Mouse (Mus musculus) C2C12 (cell line): Measurements from ENCODE around the gene Gcnt1. TPM values are rescaled to one million over a fixed set of nuclear protein-coding genes. Genes with fewer than 3 reads are reported as not detected.

Experiments
- H3K27me3 ChIP-seq: one replicate; pipeline ENCODE4 v1.6.1; 2011; ENCODE audit not compliant: control insufficient read depth, insufficient read depth, insufficient read length
- H3K36me3 ChIP-seq: one replicate; pipeline ENCODE4 v1.6.1; 2011; ENCODE audit not compliant: control insufficient read depth, insufficient read depth
- H3K4me3 ChIP-seq: one replicate; pipeline ENCODE4 v1.5.1; 2011; ENCODE audit warnings: mild to moderate bottlenecking, control low read depth; ENCODE audit not compliant: poor library complexity, insufficient read depth, severe bottlenecking
- H3K79me2 ChIP-seq: one replicate; pipeline ENCODE4 v1.6.1; 2011; ENCODE audit not compliant: control insufficient read depth, insufficient read depth
- H3K79me3 ChIP-seq: one replicate; pipeline ENCODE4 v1.6.1; 2011; ENCODE audit warnings: low read depth, control low read depth
- H3ac ChIP-seq: one replicate; pipeline ENCODE3; 2011; ENCODE audit warnings: low read depth; ENCODE audit not compliant: control insufficient read depth, insufficient read length
- CEBPB ChIP-seq: IDR thresholded peaks from one replicate; pipeline ENCODE4 v1.6.1; 2011; ENCODE audit warnings: low read depth, mild to moderate bottlenecking, control low read depth, moderate library complexity
- CTCF ChIP-seq: IDR thresholded peaks from one replicate; pipeline ENCODE4 v1.5.1; 2011; ENCODE audit not compliant: control insufficient read depth, insufficient read depth, insufficient read length
- FOSL1 ChIP-seq: IDR thresholded peaks from one replicate; pipeline ENCODE4 v1.8.0; 2011; ENCODE audit warnings: mild to moderate bottlenecking, low read length; ENCODE audit not compliant: poor library complexity, insufficient read depth, severe bottlenecking
- MAX ChIP-seq: IDR thresholded peaks from one replicate; pipeline ENCODE4 v1.6.1; 2011; ENCODE audit warnings: mild to moderate bottlenecking, control low read depth
- MYOD1 ChIP-seq: IDR thresholded peaks from one replicate; pipeline ENCODE4 v1.6.1; 2011; ENCODE audit warnings: low read depth; ENCODE audit not compliant: control insufficient read depth, insufficient read length
- MYOG ChIP-seq: IDR thresholded peaks from one replicate; pipeline ENCODE4 v1.6.1; 2011; ENCODE audit not compliant: control insufficient read depth, insufficient read length; ENCODE audit errors: extremely low read depth
- USF1 ChIP-seq: IDR thresholded peaks from one replicate; pipeline ENCODE4 v1.6.1; 2011; ENCODE audit warnings: low read depth, mild to moderate bottlenecking, control low read depth, moderate library complexity
- polyA plus RNA-seq: library from polyadenylated mRNA; unstranded; fragments of >200 nt; fragmentation: generic; extraction: Trizol; gene quantifications from one replicate; pipeline ENCODE4 v1.2.1, GENCODE M21; 2012; ENCODE audit warnings: missing spikeins

Gcnt1 gene
- polyA plus RNA-seq, 1 experiment, result 0.01 TPM

GRCm38 (mm10) chr19:17385426-17385825 is 12.8 kb upstream of the Gcnt1 start:
- H3K79me3 ChIP-seq, result no peaks in the 10 kb centered on the region
- H3K79me2 ChIP-seq, result no peaks in the 10 kb centered on the region
- H3ac ChIP-seq, result no peak overlapping the region
- no peak overlapping the region for H3K4me3 ChIP-seq
- no peaks in the 10 kb centered on the region for H3K27me3 ChIP-seq
- TF ChIP-seq MAX (no peak), USF1 (no peak), FOSL1 (no peak), CEBPB (no peak), MYOD1 (no peak), MYOG (no peak), CTCF (no peak)
- no peaks in the 10 kb centered on the region for H3K36me3 ChIP-seq

GRCm38 (mm10) chr19:17385022-17385421 is 12.4 kb upstream of the Gcnt1 start:
- no peak for TF ChIP-seq FOSL1
- TF ChIP-seq CTCF, result no peak
- TF ChIP-seq MAX, result no peak
- no peak for TF ChIP-seq MYOD1
- no peak for TF ChIP-seq USF1
- no peak for TF ChIP-seq CEBPB
- TF ChIP-seq MYOG, result no peak
- H3K79me2 ChIP-seq, result no peaks in the 10 kb centered on the region
- no peak overlapping the region for H3K4me3 ChIP-seq
- H3K79me3 ChIP-seq, result no peaks in the 10 kb centered on the region
- H3K27me3 ChIP-seq, result no peaks in the 10 kb centered on the region
- no peaks in the 10 kb centered on the region for H3K36me3 ChIP-seq
- H3ac ChIP-seq, result no peak overlapping the region

GRCm38 (mm10) chr19:17382807-17383397 is 10.3 kb upstream of the Gcnt1 start:
- TF ChIP-seq MYOG (no peak), USF1 (no peak), MYOD1 (no peak), CEBPB (no peak), CTCF (no peak), MAX (no peak), FOSL1 (no peak)
- H3K79me2 ChIP-seq, result no peaks in the 10 kb centered on the region

GRCm38 (mm10) chr19:17380549-17380948 is 7.9 kb upstream of the Gcnt1 start:
- Histone ChIP-seq H3ac (no peak overlapping the region), H3K79me3 (no peaks in the 10 kb centered on the region), H3K36me3 (no peaks in the 10 kb centered on the region), H3K79me2 (no peaks in the 10 kb centered on the region), H3K27me3 (no peaks in the 10 kb centered on the region), H3K4me3 (no peak overlapping the region)
- TF ChIP-seq FOSL1, result no peak
- no peak for TF ChIP-seq MYOG
- no peak for TF ChIP-seq MAX
- TF ChIP-seq USF1, result no peak
- TF ChIP-seq CTCF, result no peak
- TF ChIP-seq MYOD1, result no peak
- TF ChIP-seq CEBPB, result no peak

More at GRCm38 (mm10) chr19:17382807-17383397, 10.3 kb upstream of the Gcnt1 start:
- H3K79me3 ChIP-seq, result no peaks in the 10 kb centered on the region
- H3K4me3 ChIP-seq, result no peak overlapping the region
- H3K36me3 ChIP-seq, result no peaks in the 10 kb centered on the region
- H3ac ChIP-seq, result no peak overlapping the region
- H3K27me3 ChIP-seq, result no peaks in the 10 kb centered on the region

- Histone ChIP-seq H3K27me3 (no peaks in the 10 kb centered on the region), H3ac (no peak overlapping the region), H3K36me3 (no peaks in the 10 kb centered on the region), H3K4me3 (no peak overlapping the region), H3K79me2 (no peaks in the 10 kb centered on the region), H3K79me3 (no peaks in the 10 kb centered on the region)
- TF ChIP-seq CEBPB, result no peak
- no peak for TF ChIP-seq MYOD1
- TF ChIP-seq CTCF, result no peak
- no peak for TF ChIP-seq USF1
Measured at GRCm38 (mm10) chr19:17378845-17379244, 6.2 kb upstream of the Gcnt1 start.

- no peaks in the 10 kb centered on the region for H3K79me2 ChIP-seq
- no peak overlapping the region for H3ac ChIP-seq
- no peaks in the 10 kb centered on the region for H3K36me3 ChIP-seq
- H3K27me3 ChIP-seq, result no peaks in the 10 kb centered on the region
- no peaks in the 10 kb centered on the region for H3K79me3 ChIP-seq
- no peak overlapping the region for H3K4me3 ChIP-seq
- TF ChIP-seq USF1 (no peak), CEBPB (no peak), CTCF (no peak), FOSL1 (no peak), MYOG (no peak), MAX (no peak), MYOD1 (no peak)
Measured at GRCm38 (mm10) chr19:17369581-17369980, 3.1 kb downstream of the Gcnt1 start.
